8 mouse cellular contexts compared by ENCODE assay signal in genomic region chr6:145545927-145546641, GRCm38 (mm10).
A peak's percentile ranks its signal among the peaks of the same experiment; 100 is the strongest.
DNase-seq lines count a peak whose midpoint lies in the region; ATAC-seq lines count a peak whose summit lies in the region.

No protein-coding gene starts in this region.

- no peak overlapping the region for H3K4me2 ChIP-seq in forebrain, embryonic 15.5 days (replicated peaks)
- no peak overlapping the region for H3K4me2 ChIP-seq in limb, embryonic 15.5 days
- H3K4me2 ChIP-seq in midbrain, embryonic 16.5 days (ENCODE audit: low read length): no peak overlapping the region

- H3K36me3 ChIP-seq in forebrain, embryonic 15.5 days: no peaks in the 10 kb centered on the region
- H3K36me3 ChIP-seq in limb, embryonic 15.5 days: no peaks in the 10 kb centered on the region
- H3K36me3 ChIP-seq in midbrain, embryonic 16.5 days (ENCODE audit: control insufficient read depth, insufficient read depth, low read length): no peaks in the 10 kb centered on the region

- H3K4me1 ChIP-seq in forebrain, embryonic 15.5 days: no peaks in the 10 kb centered on the region
- H3K4me1 ChIP-seq in limb, embryonic 15.5 days: peaks cover 3% of the 10 kb centered on the region
- H3K4me1 ChIP-seq in midbrain, embryonic 16.5 days (ENCODE audit: control insufficient read depth, insufficient read depth, low read length): peaks cover 3% of the 10 kb centered on the region; the same call in 1 of the 2 replicates

- H3K9ac ChIP-seq in forebrain, embryonic 15.5 days (replicated peaks): no peak overlapping the region
- H3K9ac ChIP-seq in limb, embryonic 15.5 days: no peak overlapping the region
- no peak overlapping the region for H3K9ac ChIP-seq in midbrain, embryonic 16.5 days (ENCODE audit: low read depth, low read length)

- WGBS in forebrain, embryonic 15.5 days: 27% methylated on average over 13 of the region's 13 CpGs
- 20% methylated on average over 13 of the region's 13 CpGs for WGBS in limb, embryonic 15.5 days
- WGBS in midbrain, embryonic 16.5 days: 23% methylated on average over 13 of the region's 13 CpGs

- H3K27me3 ChIP-seq in forebrain, embryonic 15.5 days: no peaks in the 10 kb centered on the region
- no peaks in the 10 kb centered on the region for H3K27me3 ChIP-seq in limb, embryonic 15.5 days
- H3K27me3 ChIP-seq in midbrain, embryonic 16.5 days (ENCODE audit: control insufficient read depth, insufficient read depth, low read depth, low read length): no peaks in the 10 kb centered on the region

- H3K4me3 ChIP-seq in forebrain, embryonic 15.5 days: no peak overlapping the region
- no peak overlapping the region for H3K4me3 ChIP-seq in limb, embryonic 15.5 days
- H3K4me3 ChIP-seq in midbrain, embryonic 16.5 days (ENCODE audit: low read depth, low read length): no peak overlapping the region

- peak; percentile 23 to 36 for DNase-seq in cerebellum, postnatal 10 days
- DNase-seq in cerebellum, postnatal 25 days: no peak
- no peak for DNase-seq in left cerebral cortex, adult 18-20 months (ENCODE audit: low spot score in 2 of 2)
- DNase-seq in spleen, postnatal 10 days (ENCODE audit: low spot score in 2 of 2): no peak

- ATAC-seq in forebrain, embryonic 15.5 days (replicated peaks): peak; percentile 46; the same call in 1 of the 2 replicates
- ATAC-seq in limb, embryonic 15.5 days (ENCODE audit: insufficient number of reproducible peaks, low FRiP score, low TSS enrichment, low read depth): 0 out of 2 replicates have a peak, but pooled peaks have one; percentile 24
- peak; percentile 60; the same call in 1 of the 2 replicates for ATAC-seq in midbrain, embryonic 16.5 days
- ATAC-seq in erythroid progenitor cell, adult 5-6 weeks (replicated peaks; ENCODE audit: low FRiP score, poor library complexity, severe bottlenecking): no peak

- no peak overlapping the region for H3K27ac ChIP-seq in forebrain, embryonic 15.5 days (replicated peaks)
- peak overlapping the region; percentile 67; the same call in 1 of the 2 replicates for H3K27ac ChIP-seq in limb, embryonic 15.5 days
- H3K27ac ChIP-seq in midbrain, embryonic 16.5 days (ENCODE audit: low read length): no peak overlapping the region

- 0 out of 2 replicates have a peak, but pooled peaks cover 3% of the 10 kb centered on the region for H3K9me3 ChIP-seq in forebrain, embryonic 15.5 days
- no peaks in the 10 kb centered on the region for H3K9me3 ChIP-seq in limb, embryonic 15.5 days
- H3K9me3 ChIP-seq in midbrain, embryonic 16.5 days (replicated peaks; ENCODE audit: control insufficient read depth, low read length, poor library complexity, severe bottlenecking): no peaks in the 10 kb centered on the region

Comparison
In these comparisons a context has a peak if more than half of its experiments do, and no peak if none do; other contexts are left out.
1. DNase-seq: peak in cerebellum, postnatal 10 days (2 of 2); none in cerebellum, postnatal 25 days (0 of 2), left cerebral cortex, adult 18-20 months (0 of 2) and spleen, postnatal 10 days (0 of 2).